Mouse (Mus musculus): ENCODE measurements around the gene Cep295nl. TPM values are rescaled to one million over a fixed set of nuclear protein-coding genes. Genes with fewer than 3 reads are reported as not detected.

The Cep295nl gene
- polyA plus RNA-seq (2014; fragmentation: Illumina TruSeq; extraction: RNeasy Lipid Tissue Mini Kit (QIAGEN cat#74804); ENCODE audit: low read depth, low replicate concordance), result not detected

DNA sequence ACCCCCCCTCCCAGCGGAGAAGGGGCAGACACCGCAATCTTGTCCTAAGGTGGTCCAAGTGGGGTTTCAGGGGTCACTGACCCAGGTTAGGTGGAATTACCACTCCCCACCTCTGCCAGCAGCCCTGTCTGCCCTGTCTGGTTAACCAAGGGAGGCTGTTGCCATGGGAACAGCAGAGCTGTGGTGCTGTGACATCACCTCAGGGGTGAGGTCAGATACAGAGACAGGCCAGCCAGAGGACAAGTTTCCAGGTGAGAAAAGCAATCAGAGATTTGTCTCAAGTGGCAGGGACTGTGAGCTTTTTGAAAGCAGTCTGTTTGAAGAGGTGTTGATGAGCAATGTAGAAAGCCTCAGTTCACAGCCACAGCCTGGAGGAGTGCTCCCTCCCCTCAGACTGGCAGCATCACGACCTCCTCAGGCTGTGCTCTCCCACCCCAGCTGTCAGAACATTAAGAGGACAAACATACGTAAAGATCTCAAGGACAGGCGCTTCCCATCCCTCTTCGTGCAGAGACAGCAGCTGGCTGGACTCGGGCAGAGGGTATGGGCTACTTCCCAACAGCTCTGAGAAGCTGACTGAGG, at the start of gene Cep295nl:
Gene Cep295nl, minus strand, starts transcription at position 101 of the 582 bp plus-strand sequence.

DNA sequence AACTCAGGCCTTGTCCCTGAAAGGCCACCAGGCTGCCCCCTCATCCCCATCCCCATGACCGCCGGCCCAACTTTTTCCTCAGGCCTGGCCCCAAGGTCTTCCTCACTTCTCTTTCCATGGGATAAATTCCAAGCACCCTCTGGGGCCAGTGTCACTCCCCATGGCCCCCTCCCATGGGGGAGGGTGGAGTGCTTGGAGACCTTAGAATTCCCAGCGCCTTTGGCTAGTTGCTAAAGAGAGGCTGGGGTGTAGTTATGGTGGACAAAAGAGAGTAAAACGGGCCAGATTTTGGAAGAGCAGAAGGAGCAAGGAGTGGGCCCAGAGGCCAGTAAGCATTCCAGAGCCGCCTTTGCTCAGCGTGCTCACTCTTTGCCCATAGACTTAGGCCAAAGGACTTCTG, 13.3 kb upstream of the Cep295nl start, which contains the start of gene Timp2:
Gene Timp2, minus strand, starts transcription at position 101 of the 400 bp plus-strand sequence.

DNA sequence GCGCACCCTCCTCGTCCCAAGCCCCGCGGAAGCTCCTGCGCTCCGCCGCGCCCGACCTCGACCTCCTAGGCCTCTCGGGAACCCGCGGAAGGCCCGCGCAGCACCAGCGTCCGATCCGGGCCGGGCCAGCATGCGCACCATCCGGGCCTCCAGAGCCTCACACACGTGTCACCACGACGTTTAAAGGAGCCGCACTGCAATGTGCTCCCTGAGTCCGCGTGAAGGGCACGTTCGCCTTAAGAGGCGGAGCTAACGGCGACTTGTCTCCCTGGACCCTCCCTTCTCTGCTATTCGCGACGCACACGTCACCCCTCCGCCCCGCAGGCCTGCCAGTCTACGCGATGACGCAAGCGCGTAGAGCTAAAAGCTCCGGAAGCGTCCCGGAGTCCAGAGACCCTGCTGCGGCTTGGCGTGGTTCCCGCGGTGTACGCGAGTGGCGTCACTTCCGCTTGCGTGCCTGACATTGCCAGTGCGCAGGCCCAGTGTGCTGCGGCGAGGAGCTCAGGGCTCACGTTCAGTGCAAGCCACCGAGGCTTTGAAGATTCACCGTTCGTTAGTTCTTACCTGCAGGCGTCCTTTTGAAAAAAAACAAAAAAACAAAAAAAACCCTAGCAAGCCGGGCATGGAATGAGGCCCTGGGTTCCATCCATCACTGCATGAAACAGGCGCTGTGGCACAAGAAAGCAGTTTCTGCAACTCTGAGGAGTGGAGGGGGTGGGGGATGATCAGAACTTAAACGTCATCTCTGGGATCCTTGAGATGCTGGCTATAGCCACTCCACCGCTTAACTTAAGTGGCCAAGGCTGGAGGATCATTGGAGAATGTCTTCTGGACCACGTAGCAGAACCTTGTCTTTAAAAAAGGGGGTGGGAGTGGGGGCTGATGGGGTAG, 52.1 kb downstream of the Cep295nl start, which contains the start of gene Usp36:
Gene Usp36, minus strand, starts transcription at position 246 of the 891 bp plus-strand sequence.

Other genes starting within 250 kb of the Cep295nl start
- not detected for gene Dnah17, start 211.9 kb downstream of the Cep295nl start, polyA plus RNA-seq (2014; fragmentation: Illumina TruSeq; extraction: RNeasy Lipid Tissue Mini Kit (QIAGEN cat#74804); ENCODE audit: low read depth, low replicate concordance)
- gene Cyth1, start 93.9 kb downstream of the Cep295nl start, polyA plus RNA-seq (2014; fragmentation: Illumina TruSeq; extraction: RNeasy Lipid Tissue Mini Kit (QIAGEN cat#74804); ENCODE audit: low read depth, low replicate concordance), result 37.4 TPM
- 3.4 TPM for gene Usp36, start 52.3 kb downstream of the Cep295nl start, polyA plus RNA-seq (2014; fragmentation: Illumina TruSeq; extraction: RNeasy Lipid Tissue Mini Kit (QIAGEN cat#74804); ENCODE audit: low read depth, low replicate concordance)
- gene Timp2, start 13.2 kb upstream of the Cep295nl start, polyA plus RNA-seq (2014; fragmentation: Illumina TruSeq; extraction: RNeasy Lipid Tissue Mini Kit (QIAGEN cat#74804); ENCODE audit: low read depth, low replicate concordance), result 85.3 TPM
- 39.3 TPM for gene Lgals3bp, start 59.6 kb upstream of the Cep295nl start, polyA plus RNA-seq (2014; fragmentation: Illumina TruSeq; extraction: RNeasy Lipid Tissue Mini Kit (QIAGEN cat#74804); ENCODE audit: low read depth, low replicate concordance)
- gene Cant1, start 76.6 kb upstream of the Cep295nl start, polyA plus RNA-seq (2014; fragmentation: Illumina TruSeq; extraction: RNeasy Lipid Tissue Mini Kit (QIAGEN cat#74804); ENCODE audit: low read depth, low replicate concordance), result 4.8 TPM
- gene C1qtnf1, start 85.7 kb upstream of the Cep295nl start, polyA plus RNA-seq (2014; fragmentation: Illumina TruSeq; extraction: RNeasy Lipid Tissue Mini Kit (QIAGEN cat#74804); ENCODE audit: low read depth, low replicate concordance), result 5.8 TPM
- 0.47 TPM for gene Engase, start 134.3 kb upstream of the Cep295nl start, polyA plus RNA-seq (2014; fragmentation: Illumina TruSeq; extraction: RNeasy Lipid Tissue Mini Kit (QIAGEN cat#74804); ENCODE audit: low read depth, low replicate concordance)

All from adrenal gland, adult 10 weeks (tissue).